Mouse (Mus musculus): Measurements from ENCODE around the gene Asb18. TPM values are rescaled to one million over a fixed set of nuclear protein-coding genes. Genes with fewer than 3 reads are reported as not detected.

Asb18 gene
- polyA plus RNA-seq, 1 experiment from 2014 or later: 0.34 TPM

DNA sequence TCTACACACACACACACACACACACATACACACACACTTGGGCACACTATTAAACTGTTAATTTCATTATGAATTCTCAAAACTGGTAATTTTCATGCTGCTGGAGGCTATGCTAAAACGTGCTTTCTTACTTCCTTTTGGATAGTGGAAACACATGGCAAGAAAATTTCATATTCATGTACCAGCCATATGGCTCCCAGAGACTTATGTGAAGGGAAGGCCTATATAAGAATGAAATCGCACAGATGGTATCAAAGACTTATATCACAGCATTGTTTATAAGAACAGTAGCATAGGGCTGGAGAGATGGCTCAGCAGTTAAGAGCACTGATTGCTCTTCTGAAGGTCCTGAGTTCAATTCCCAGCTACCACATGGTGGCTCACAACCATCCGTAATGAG lies 2.3 kb downstream of the Asb18 start:
- 75% methylated on average over 3 of the region's 3 CpGs for WGBS
- no peak for ATAC-seq

DNA sequence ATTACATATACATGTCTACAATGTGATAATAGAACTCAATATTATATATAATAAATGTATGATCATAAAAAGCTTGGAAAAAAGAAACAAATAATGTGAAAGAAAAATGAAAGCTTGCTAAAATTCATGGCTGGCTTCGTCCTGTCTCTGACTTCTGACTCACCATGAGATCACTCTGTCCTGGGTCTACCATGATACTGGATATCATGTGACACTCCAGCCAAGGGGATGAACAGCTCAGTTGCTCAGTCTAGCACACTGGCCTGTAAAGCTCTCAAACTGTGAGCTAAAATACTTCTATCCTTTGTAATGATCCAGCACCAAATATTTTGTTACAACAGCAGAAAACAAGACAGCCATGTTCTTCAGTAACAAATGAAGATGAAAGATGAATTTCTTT lies 4.4 kb downstream of the Asb18 start:
- Histone ChIP-seq H3K9me3 (no peaks in the 10 kb centered on the region), H3K9ac (replicated peaks) (no peak overlapping the region), H3K4me1 (replicated peaks) (no peaks in the 10 kb centered on the region), H3K27me3 (0 out of 2 replicates have a peak, but pooled peaks cover 5% of the 10 kb centered on the region), H3K4me3 (replicated peaks) (no peak overlapping the region), H3K27ac (no peak overlapping the region), H3K4me2 (replicated peaks) (no peak overlapping the region), H3K36me3 (no peaks in the 10 kb centered on the region)
- WGBS: 91% methylated on average over 1 of the region's 1 CpGs
- no peak for ATAC-seq

More for the DNA sequence above, 2.3 kb downstream of the Asb18 start:
- Histone ChIP-seq H3K4me1 (replicated peaks) (no peaks in the 10 kb centered on the region), H3K27me3 (0 out of 2 replicates have a peak, but pooled peaks cover 5% of the 10 kb centered on the region), H3K36me3 (no peaks in the 10 kb centered on the region), H3K9me3 (no peaks in the 10 kb centered on the region), H3K4me3 (replicated peaks) (no peak overlapping the region), H3K9ac (replicated peaks) (no peak overlapping the region), H3K27ac (no peak overlapping the region), H3K4me2 (replicated peaks) (no peak overlapping the region)

DNA sequence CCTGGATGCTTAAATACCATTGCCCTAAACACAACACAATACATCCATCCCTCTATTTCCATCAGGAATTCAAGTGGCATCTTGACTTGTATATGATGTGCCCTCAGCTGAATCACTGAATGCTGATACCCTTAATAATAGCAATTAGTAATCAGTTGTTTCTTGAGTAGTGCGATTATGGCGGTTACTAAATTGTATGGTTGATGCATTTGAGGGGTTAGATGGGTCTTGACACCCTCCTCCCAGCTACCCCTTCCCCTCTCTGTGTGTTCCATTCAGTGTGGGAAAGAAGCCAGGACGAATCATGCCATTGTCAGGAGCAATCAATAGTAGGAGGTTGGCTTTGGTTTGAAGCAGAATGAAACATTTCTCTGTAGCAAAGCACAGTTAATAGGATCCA lies 5.3 kb downstream of the Asb18 start:
- Histone ChIP-seq H3K4me2 (replicated peaks) (no peak overlapping the region), H3K4me3 (replicated peaks) (no peak overlapping the region), H3K9me3 (no peaks in the 10 kb centered on the region), H3K27me3 (0 out of 2 replicates have a peak, but pooled peaks cover 5% of the 10 kb centered on the region), H3K9ac (replicated peaks) (no peak overlapping the region), H3K4me1 (replicated peaks) (no peaks in the 10 kb centered on the region), H3K27ac (no peak overlapping the region), H3K36me3 (no peaks in the 10 kb centered on the region)
- no peak for ATAC-seq
- WGBS: 78% methylated on average over 3 of the region's 3 CpGs

DNA sequence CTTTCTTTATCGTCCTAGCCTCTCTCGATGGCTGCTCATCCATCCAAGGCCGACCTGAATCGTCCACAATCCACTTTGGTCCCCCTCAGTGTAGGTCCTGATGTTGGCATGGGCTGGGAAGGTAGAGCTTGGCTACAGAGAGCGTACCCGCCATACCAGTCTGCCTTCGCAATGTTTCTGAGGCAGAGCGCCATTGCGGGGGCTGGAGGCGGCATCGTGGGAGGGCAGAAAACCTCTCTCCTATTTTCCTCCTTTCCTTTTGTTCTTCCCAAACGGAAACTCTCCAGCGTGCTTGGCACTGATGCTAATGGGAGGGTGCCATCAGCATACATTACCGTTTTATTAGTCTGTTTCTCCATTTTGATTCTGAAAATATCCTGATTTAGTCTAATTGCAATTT lies 7.8 kb downstream of the Asb18 start:
- H3K9me3 ChIP-seq: no peaks in the 10 kb centered on the region
- no peaks in the 10 kb centered on the region for H3K36me3 ChIP-seq
- H3K4me2 ChIP-seq (replicated peaks): no peak overlapping the region
- H3K27ac ChIP-seq: no peak overlapping the region
- H3K4me3 ChIP-seq (replicated peaks): no peak overlapping the region
- H3K4me1 ChIP-seq (replicated peaks): no peaks in the 10 kb centered on the region
- ATAC-seq: 0 out of 2 replicates have a peak, but pooled peaks have one; percentile 20
- H3K9ac ChIP-seq (replicated peaks): no peak overlapping the region
- WGBS: 67% methylated on average over 14 of the region's 14 CpGs
- 0 out of 2 replicates have a peak, but pooled peaks cover 5% of the 10 kb centered on the region for H3K27me3 ChIP-seq

DNA sequence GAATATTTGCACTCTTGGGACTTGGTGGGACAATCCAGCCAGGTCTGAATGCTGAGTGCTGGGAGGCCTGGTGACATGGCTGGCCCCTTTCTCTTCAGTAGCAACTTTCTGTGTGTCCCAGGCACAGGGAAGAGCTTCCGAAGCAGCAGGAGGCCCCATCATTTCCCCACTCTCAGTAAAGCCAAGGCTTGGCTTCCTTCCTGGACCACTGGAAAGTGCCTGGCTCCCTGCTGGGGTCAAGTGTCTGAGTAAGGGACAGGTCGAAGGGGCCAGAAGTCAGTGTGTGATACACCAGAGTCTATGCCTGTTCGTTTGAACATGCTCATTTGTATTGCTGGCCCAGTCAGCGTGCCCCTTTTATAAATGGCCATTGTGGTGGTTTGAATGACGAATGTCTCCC lies 13.5 kb downstream of the Asb18 start:
- ATAC-seq: no peak
- WGBS: 45% methylated on average over 5 of the region's 5 CpGs
- H3K27me3 ChIP-seq: peaks cover 9% of the 10 kb centered on the region
- no peak overlapping the region for H3K4me2 ChIP-seq (replicated peaks)
- no peaks in the 10 kb centered on the region for H3K9me3 ChIP-seq
- H3K36me3 ChIP-seq: no peaks in the 10 kb centered on the region
- H3K9ac ChIP-seq (replicated peaks): no peak overlapping the region
- H3K4me3 ChIP-seq (replicated peaks): no peak overlapping the region
- no peak overlapping the region for H3K27ac ChIP-seq
- no peaks in the 10 kb centered on the region for H3K4me1 ChIP-seq (replicated peaks)

DNA sequence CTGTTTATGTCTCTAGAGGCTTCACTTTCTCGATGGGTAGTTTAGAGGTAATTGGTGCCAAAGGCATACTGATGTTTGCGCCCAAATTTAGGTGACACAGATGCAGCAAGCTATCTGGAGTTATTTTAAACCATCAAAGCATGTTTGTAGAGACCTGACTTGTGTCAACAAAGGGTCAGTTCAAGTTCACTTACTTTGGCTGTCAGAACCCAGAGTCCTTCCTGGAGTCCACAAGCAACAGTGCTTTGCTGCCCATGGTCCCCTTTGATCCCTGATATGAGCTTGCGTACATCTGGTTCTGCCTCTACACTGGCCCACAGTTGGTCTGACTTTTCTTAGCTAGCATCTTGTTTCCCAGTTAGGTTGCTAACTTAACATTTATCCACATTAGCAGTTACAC lies 14.6 kb downstream of the Asb18 start:
- H3K4me3 ChIP-seq (replicated peaks): no peak overlapping the region
- H3K36me3 ChIP-seq: no peaks in the 10 kb centered on the region
- WGBS: 92% methylated on average over 3 of the region's 3 CpGs
- no peaks in the 10 kb centered on the region for H3K4me1 ChIP-seq (replicated peaks)
- ATAC-seq: no peak
- no peaks in the 10 kb centered on the region for H3K9me3 ChIP-seq
- H3K4me2 ChIP-seq (replicated peaks): no peak overlapping the region
- no peak overlapping the region for H3K9ac ChIP-seq (replicated peaks)
- no peak overlapping the region for H3K27ac ChIP-seq
- peaks cover 20% of the 10 kb centered on the region for H3K27me3 ChIP-seq

DNA sequence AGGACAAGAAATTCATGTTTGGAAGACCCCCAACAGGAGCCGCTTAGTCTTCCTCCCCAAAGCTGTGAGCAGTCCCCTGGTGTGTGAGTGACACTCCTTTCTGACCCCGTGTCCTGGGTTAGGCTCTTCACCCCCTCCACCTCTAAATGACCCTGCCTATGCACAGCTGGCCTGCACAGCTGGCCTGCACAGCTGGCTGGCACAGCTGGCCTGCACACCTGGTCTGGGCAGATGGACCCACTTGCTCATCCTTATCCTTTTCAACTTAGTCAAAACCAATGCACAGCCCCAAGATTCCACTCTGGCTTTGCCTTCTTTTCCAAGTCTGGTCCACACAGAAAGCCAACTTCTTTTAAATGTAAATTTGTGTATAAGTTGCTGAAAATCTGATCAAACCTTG lies 15.8 kb downstream of the Asb18 start:
- ATAC-seq: no peak
- WGBS: 71% methylated on average over 2 of the region's 2 CpGs
- H3K27me3 ChIP-seq: peaks cover 32% of the 10 kb centered on the region
- H3K36me3 ChIP-seq: no peaks in the 10 kb centered on the region
- H3K9me3 ChIP-seq: no peaks in the 10 kb centered on the region
- H3K4me3 ChIP-seq (replicated peaks): no peak overlapping the region
- no peak overlapping the region for H3K4me2 ChIP-seq (replicated peaks)
- no peak overlapping the region for H3K27ac ChIP-seq
- H3K4me1 ChIP-seq (replicated peaks): no peaks in the 10 kb centered on the region
- H3K9ac ChIP-seq (replicated peaks): no peak overlapping the region

DNA sequence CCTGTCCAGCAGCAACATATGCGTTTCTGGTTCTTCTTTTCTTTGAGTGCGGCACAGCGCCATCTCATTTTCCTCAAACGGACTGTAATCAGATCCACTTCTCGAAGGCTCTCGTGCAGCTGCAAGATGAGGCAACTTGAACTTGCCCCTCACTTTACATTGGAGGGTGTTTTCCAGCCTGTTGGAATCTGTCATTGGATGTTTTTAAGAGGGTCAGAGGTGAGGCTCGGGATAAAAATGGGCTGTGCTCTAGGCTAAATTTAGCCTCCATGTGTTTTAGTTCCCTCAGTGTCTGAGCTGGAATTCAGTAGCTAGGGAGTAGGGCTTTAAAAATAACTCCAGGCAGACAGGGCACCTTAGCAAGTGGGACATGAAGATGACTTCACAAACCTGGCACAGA lies 16.4 kb downstream of the Asb18 start:
- ATAC-seq: no peak
- no peak overlapping the region for H3K4me2 ChIP-seq (replicated peaks)
- H3K27ac ChIP-seq: no peak overlapping the region
- no peak overlapping the region for H3K9ac ChIP-seq (replicated peaks)
- H3K4me1 ChIP-seq (replicated peaks): no peaks in the 10 kb centered on the region
- no peak overlapping the region for H3K4me3 ChIP-seq (replicated peaks)
- peaks cover 38% of the 10 kb centered on the region for H3K27me3 ChIP-seq
- no peaks in the 10 kb centered on the region for H3K36me3 ChIP-seq
- 71% methylated on average over 7 of the region's 7 CpGs for WGBS
- H3K9me3 ChIP-seq: no peaks in the 10 kb centered on the region

DNA sequence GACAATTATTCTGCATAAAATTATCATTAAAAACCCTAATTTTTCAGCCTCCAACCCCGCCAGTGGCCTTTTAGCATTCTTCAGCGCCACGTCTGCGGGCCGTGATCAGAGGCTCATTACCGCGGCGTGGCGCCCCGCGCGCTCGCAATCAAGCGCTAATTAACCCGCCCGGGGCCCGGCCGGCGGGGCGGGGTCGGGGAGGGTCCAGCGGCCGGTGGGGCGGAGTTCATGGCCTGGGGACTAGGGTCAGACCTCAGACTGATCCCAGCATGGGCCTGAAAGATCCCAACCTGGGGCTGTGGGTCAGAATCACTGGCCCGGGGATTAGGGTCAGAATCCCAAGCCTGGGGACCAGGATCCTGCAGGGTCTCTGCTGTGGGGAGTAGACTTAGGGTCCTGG lies 22.2 kb downstream of the Asb18 start:
- WGBS: under 1% methylated on average over 25 of the region's 25 CpGs
- H3K4me3 ChIP-seq (replicated peaks): peak overlapping the region; percentile 17; the same call in 1 of the 2 replicates

DNA sequence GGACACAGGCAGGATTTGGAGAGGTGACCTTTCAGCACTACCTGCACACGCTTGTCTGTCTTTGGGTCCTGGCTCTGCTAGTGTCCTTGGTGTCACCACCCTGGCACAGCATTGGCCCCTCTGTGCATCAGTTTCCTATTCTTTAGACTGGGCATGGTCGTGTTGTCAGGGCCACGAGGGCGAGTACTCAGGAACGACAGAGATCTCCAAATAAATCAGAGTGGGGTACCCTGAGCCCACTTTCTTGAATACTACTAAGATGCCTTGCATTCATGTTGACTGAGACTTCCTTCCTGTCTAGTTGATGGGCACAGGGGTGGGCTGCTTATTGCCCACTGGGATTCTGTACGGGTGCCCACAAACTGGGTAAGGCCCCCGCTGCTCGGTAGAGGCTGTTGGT lies 37.2 kb downstream of the Asb18 start:
- Histone ChIP-seq H3K27ac (no peak overlapping the region), H3K9me3 (no peaks in the 10 kb centered on the region), H3K4me3 (replicated peaks) (no peak overlapping the region), H3K9ac (replicated peaks) (no peak overlapping the region), H3K36me3 (no peaks in the 10 kb centered on the region), H3K27me3 (peaks cover 10% of the 10 kb centered on the region; the same call in 1 of the 2 replicates), H3K4me2 (replicated peaks) (no peak overlapping the region), H3K4me1 (replicated peaks) (no peaks in the 10 kb centered on the region)
- ATAC-seq: no peak
- WGBS: 97% methylated on average over 8 of the region's 8 CpGs

More for the DNA sequence above, 22.2 kb downstream of the Asb18 start:
- Histone ChIP-seq H3K36me3 (no peaks in the 10 kb centered on the region), H3K9ac (replicated peaks) (0 out of 2 replicates have a peak overlapping the region, but pooled peaks have one; percentile 23), H3K9me3 (no peaks in the 10 kb centered on the region), H3K27me3 (peaks cover 61% of the 10 kb centered on the region), H3K4me1 (replicated peaks) (peaks cover 13% of the 10 kb centered on the region), H3K27ac (no peak overlapping the region), H3K4me2 (replicated peaks) (peak overlapping the region; percentile 51)
- no peak for ATAC-seq

DNA sequence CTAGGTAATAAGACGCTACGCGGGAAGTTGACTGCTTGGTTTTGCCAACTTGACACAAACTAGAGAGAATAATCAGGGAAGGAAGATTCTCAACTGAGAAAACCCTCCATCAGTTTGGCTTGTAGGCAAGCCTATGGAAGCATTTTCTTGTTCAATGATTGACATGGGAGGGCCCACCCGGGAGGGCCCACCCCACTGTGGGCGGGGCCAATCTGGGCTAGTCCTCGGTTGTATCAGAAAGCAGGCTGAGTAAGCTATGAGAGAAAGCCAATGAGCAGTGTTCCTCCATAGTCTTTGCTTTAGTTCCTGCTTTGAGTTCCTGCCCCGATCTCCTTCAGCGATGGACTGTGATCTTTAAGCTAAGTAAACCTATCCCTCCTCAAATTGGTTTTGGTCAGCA lies 38.1 kb downstream of the Asb18 start:
- Histone ChIP-seq H3K4me3 (replicated peaks) (no peak overlapping the region), H3K27me3 (peaks cover 18% of the 10 kb centered on the region), H3K9me3 (no peaks in the 10 kb centered on the region), H3K27ac (no peak overlapping the region), H3K4me2 (replicated peaks) (no peak overlapping the region), H3K36me3 (no peaks in the 10 kb centered on the region), H3K9ac (replicated peaks) (no peak overlapping the region), H3K4me1 (replicated peaks) (no peaks in the 10 kb centered on the region)
- no peak for ATAC-seq
- 80% methylated on average over 8 of the region's 8 CpGs for WGBS

DNA sequence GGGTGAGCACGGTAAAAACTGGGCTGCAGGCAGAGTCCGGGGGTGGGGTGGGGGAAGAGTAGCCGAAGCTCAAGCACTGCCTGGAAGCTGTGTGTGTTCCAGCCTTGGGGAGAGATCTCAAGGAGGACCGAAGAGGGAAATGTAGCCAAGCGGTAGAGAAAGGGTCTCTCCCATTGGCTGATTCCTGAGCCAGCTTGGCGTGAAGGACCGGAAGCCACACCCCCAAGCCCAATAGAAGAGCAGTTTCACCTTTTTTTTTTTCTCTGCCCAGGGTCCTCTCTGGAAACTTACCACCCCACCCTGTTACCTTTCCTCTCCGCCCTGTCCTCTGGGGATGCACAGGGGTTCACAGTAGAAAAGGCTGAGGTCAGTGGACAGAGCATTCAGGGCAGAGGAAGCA lies 39.9 kb downstream of the Asb18 start:
- ATAC-seq: no peak
- H3K27me3 ChIP-seq: peaks cover 37% of the 10 kb centered on the region
- no peaks in the 10 kb centered on the region for H3K9me3 ChIP-seq
- H3K36me3 ChIP-seq: no peaks in the 10 kb centered on the region
- WGBS: 82% methylated on average over 8 of the region's 8 CpGs
- no peak overlapping the region for H3K4me2 ChIP-seq (replicated peaks)
- H3K9ac ChIP-seq (replicated peaks): no peak overlapping the region
- H3K27ac ChIP-seq: no peak overlapping the region
- no peak overlapping the region for H3K4me3 ChIP-seq (replicated peaks)
- no peaks in the 10 kb centered on the region for H3K4me1 ChIP-seq (replicated peaks)

DNA sequence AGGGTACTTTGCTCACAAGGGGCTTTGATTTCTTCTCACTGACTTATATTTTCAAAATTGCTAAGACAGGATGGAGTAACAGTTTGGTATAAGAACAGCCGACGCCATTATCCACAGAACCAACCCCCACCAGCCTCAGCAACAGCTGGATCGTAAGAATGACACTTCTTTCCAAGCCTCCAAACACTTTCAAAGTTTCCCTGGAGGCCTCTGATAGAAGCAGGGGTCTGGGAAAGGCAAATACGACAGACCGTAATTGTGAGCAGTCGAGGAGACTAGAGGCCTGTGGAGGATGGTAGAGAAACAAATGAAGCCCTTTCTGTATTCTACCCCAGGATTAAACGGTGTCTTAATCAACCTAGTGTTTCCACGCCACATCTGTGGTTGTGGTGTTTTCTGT lies 42.6 kb downstream of the Asb18 start:
- H3K9me3 ChIP-seq: no peaks in the 10 kb centered on the region
- WGBS: 66% methylated on average over 8 of the region's 8 CpGs
- H3K4me1 ChIP-seq (replicated peaks): peaks cover 15% of the 10 kb centered on the region; the same call in 1 of the 2 replicates
- H3K4me3 ChIP-seq (replicated peaks): no peak overlapping the region
- H3K27ac ChIP-seq: no peak overlapping the region
- no peak overlapping the region for H3K9ac ChIP-seq (replicated peaks)
- no peak overlapping the region for H3K4me2 ChIP-seq (replicated peaks)
- ATAC-seq: no peak
- no peaks in the 10 kb centered on the region for H3K36me3 ChIP-seq
- H3K27me3 ChIP-seq: peaks cover 64% of the 10 kb centered on the region
